Mouse (Mus musculus): ENCODE data around the gene Map3k4. TPM values are rescaled to one million over a fixed set of nuclear protein-coding genes. Genes with fewer than 3 reads are reported as not detected.

Gene Map3k4
- polyA plus RNA-seq, 1 experiment from 2014 or later, result 29.2 TPM

- Histone ChIP-seq H3K36me3 (ENCODE audit: control insufficient read depth, insufficient read depth, low read length) (peaks cover 83% of the 10 kb centered on the region), H3K27me3 (replicated peaks; ENCODE audit: control insufficient read depth, insufficient read depth, low read length) (no peaks in the 10 kb centered on the region), H3K4me2 (ENCODE audit: low read length) (no peak overlapping the region), H3K27ac (ENCODE audit: low read depth, low read length) (no peak overlapping the region), H3K4me1 (ENCODE audit: control insufficient read depth, insufficient read depth, low read length) (0 out of 2 replicates have a peak, but pooled peaks cover 3% of the 10 kb centered on the region), H3K9me3 (replicated peaks; ENCODE audit: control insufficient read depth, low read length) (no peaks in the 10 kb centered on the region), H3K9ac (ENCODE audit: low read length) (no peak overlapping the region), H3K4me3 (ENCODE audit: low read depth, low read length) (no peak overlapping the region)
- 79% methylated on average over 6 of the region's 6 CpGs for WGBS
- DNase-seq (ENCODE audit: low spot score) (no peak), ATAC-seq (no peak)
Measured at GRCm38 (mm10) chr17:12216224-12216623, 102.4 kb downstream of the Map3k4 start.

DNA sequence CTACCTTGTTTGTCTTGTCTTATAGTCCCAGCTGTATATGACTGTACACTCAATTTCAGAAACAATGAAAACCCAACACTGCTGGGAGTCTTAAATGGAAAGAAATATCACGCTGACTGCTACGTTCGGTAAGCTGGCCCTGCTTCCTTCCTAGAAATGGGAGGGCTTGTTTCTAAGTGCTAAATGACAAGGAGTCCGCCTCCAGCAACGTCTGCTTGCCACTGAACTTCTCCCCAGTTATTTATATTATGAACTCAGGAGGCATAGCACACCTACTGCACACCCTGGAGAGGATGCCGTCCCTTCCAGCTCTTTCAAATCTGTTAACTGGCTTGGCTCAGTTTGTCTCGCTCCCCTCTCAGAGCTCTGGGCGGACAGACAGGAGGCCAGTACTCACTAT is 105.2 kb downstream of the Map3k4 start:
- DNase-seq (ENCODE audit: low spot score) (no peak), ATAC-seq (no peak)
- H3K27me3 ChIP-seq (replicated peaks; ENCODE audit: control insufficient read depth, insufficient read depth, low read length), result no peaks in the 10 kb centered on the region
- 91% methylated on average over 8 of the region's 8 CpGs for WGBS
- H3K4me3 ChIP-seq (ENCODE audit: low read depth, low read length), result no peak overlapping the region
- 0 out of 2 replicates have a peak, but pooled peaks cover 3% of the 10 kb centered on the region for H3K4me1 ChIP-seq (ENCODE audit: control insufficient read depth, insufficient read depth, low read length)
- H3K9me3 ChIP-seq (replicated peaks; ENCODE audit: control insufficient read depth, low read length), result no peaks in the 10 kb centered on the region
- no peak overlapping the region for H3K4me2 ChIP-seq (ENCODE audit: low read length)
- H3K9ac ChIP-seq (ENCODE audit: low read length), result no peak overlapping the region
- H3K27ac ChIP-seq (ENCODE audit: low read depth, low read length), result no peak overlapping the region
- peaks cover 55% of the 10 kb centered on the region for H3K36me3 ChIP-seq (ENCODE audit: control insufficient read depth, insufficient read depth, low read length)

GRCm38 (mm10) chr17:12212341-12212740 is 106.3 kb downstream of the Map3k4 start:
- peak; percentile 74 for ATAC-seq

DNA sequence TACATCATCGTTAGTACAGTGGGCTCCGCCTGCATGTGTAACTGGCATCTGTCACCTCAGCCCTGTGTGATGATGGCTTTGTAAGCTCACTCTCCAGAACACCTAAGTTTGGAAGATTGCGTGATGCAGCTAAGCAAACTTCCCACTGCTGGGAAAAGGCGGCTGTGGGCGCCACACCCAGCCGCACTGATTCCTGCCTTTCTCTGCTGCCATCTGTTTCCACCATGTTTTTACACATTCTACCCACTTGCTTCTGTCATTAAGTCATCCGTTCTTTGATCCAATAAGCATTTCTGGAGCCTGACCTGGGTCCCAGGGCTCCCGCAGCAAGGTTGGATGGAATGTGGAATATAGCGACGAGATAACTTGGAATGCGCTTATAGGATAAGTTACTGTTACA is 106.7 kb downstream of the Map3k4 start:
- no peaks in the 10 kb centered on the region for H3K27me3 ChIP-seq (replicated peaks; ENCODE audit: control insufficient read depth, insufficient read depth, low read length)
- H3K4me3 ChIP-seq (ENCODE audit: low read depth, low read length), result no peak overlapping the region
- ATAC-seq, result no peak
- no peak for DNase-seq (ENCODE audit: low spot score)
- H3K9me3 ChIP-seq (replicated peaks; ENCODE audit: control insufficient read depth, low read length), result no peaks in the 10 kb centered on the region
- 87% methylated on average over 11 of the region's 11 CpGs for WGBS
- no peak overlapping the region; the same call in 1 of the 2 replicates for H3K27ac ChIP-seq (ENCODE audit: low read depth, low read length)
- peaks cover 9% of the 10 kb centered on the region for H3K4me1 ChIP-seq (ENCODE audit: control insufficient read depth, insufficient read depth, low read length)
- H3K36me3 ChIP-seq (ENCODE audit: control insufficient read depth, insufficient read depth, low read length), result peaks cover 39% of the 10 kb centered on the region
- H3K4me2 ChIP-seq (ENCODE audit: low read length), result no peak overlapping the region
- no peak overlapping the region for H3K9ac ChIP-seq (ENCODE audit: low read length)

More at GRCm38 (mm10) chr17:12212341-12212740, 106.3 kb downstream of the Map3k4 start:
- H3K9ac ChIP-seq (ENCODE audit: low read length), result no peak overlapping the region
- peaks cover 44% of the 10 kb centered on the region for H3K36me3 ChIP-seq (ENCODE audit: control insufficient read depth, insufficient read depth, low read length)
- WGBS, result 52% methylated on average over 6 of the region's 6 CpGs
- H3K9me3 ChIP-seq (replicated peaks; ENCODE audit: control insufficient read depth, low read length), result no peaks in the 10 kb centered on the region
- peak; percentile 84 for DNase-seq (ENCODE audit: low spot score)
- H3K27ac ChIP-seq (ENCODE audit: low read depth, low read length), result no peak overlapping the region; the same call in 1 of the 2 replicates
- peaks cover 5% of the 10 kb centered on the region; the same call in 1 of the 2 replicates for H3K4me1 ChIP-seq (ENCODE audit: control insufficient read depth, insufficient read depth, low read length)
- no peaks in the 10 kb centered on the region for H3K27me3 ChIP-seq (replicated peaks; ENCODE audit: control insufficient read depth, insufficient read depth, low read length)
- H3K4me2 ChIP-seq (ENCODE audit: low read length), result no peak overlapping the region
- H3K4me3 ChIP-seq (ENCODE audit: low read depth, low read length), result no peak overlapping the region

DNA sequence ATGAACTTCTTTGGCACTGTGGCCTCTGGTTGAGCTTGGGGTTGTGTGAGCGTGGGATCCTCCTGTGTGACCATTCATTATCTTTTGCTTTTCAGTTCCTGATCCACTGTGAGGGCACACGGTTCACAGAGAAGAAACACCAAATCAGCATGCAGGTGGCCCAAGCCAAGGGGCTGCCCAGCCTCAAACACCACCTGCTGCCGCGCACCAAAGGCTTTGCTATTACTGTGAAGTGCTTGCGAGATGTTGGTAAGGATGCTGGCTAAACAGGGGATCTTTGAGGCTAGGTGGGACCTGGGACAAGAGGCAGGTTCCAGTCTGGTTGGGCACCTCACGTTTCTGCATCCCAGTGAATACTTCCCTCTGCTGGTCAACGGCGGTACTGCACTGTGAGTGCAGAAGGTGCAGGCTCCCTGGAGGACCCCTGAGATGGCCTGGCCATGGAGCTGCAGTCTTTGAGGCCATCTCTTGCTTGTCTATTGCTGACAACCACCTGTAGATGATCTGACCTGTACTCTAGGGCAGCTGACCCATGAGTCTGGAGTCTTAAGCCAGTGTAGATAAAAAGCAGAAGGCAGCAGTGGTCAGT is 108.0 kb downstream of the Map3k4 start:
- Histone ChIP-seq H3K9ac (ENCODE audit: low read length) (no peak overlapping the region), H3K4me3 (ENCODE audit: low read depth, low read length) (no peak overlapping the region), H3K9me3 (replicated peaks; ENCODE audit: control insufficient read depth, low read length) (no peaks in the 10 kb centered on the region), H3K4me2 (ENCODE audit: low read length) (no peak overlapping the region), H3K27me3 (replicated peaks; ENCODE audit: control insufficient read depth, insufficient read depth, low read length) (no peaks in the 10 kb centered on the region), H3K4me1 (ENCODE audit: control insufficient read depth, insufficient read depth, low read length) (peaks cover 15% of the 10 kb centered on the region), H3K27ac (ENCODE audit: low read depth, low read length) (no peak overlapping the region), H3K36me3 (ENCODE audit: control insufficient read depth, insufficient read depth, low read length) (peaks cover 28% of the 10 kb centered on the region)
- ATAC-seq (peak; percentile 56), DNase-seq (ENCODE audit: low spot score) (peak; percentile 85)
- 31% methylated on average over 8 of the region's 8 CpGs for WGBS

- Histone ChIP-seq H3K9me3 (replicated peaks; ENCODE audit: control insufficient read depth, low read length) (no peaks in the 10 kb centered on the region), H3K4me1 (ENCODE audit: control insufficient read depth, insufficient read depth, low read length) (peaks cover 23% of the 10 kb centered on the region), H3K4me2 (ENCODE audit: low read length) (no peak overlapping the region), H3K9ac (ENCODE audit: low read length) (no peak overlapping the region), H3K27ac (ENCODE audit: low read depth, low read length) (no peak overlapping the region), H3K27me3 (replicated peaks; ENCODE audit: control insufficient read depth, insufficient read depth, low read length) (no peaks in the 10 kb centered on the region), H3K4me3 (ENCODE audit: low read depth, low read length) (no peak overlapping the region), H3K36me3 (ENCODE audit: control insufficient read depth, insufficient read depth, low read length) (peaks cover 17% of the 10 kb centered on the region)
- ATAC-seq (no peak), DNase-seq (ENCODE audit: low spot score) (no peak)
- 89% methylated on average over 4 of the region's 4 CpGs for WGBS
Measured at GRCm38 (mm10) chr17:12209481-12209880, 109.1 kb downstream of the Map3k4 start.

DNA sequence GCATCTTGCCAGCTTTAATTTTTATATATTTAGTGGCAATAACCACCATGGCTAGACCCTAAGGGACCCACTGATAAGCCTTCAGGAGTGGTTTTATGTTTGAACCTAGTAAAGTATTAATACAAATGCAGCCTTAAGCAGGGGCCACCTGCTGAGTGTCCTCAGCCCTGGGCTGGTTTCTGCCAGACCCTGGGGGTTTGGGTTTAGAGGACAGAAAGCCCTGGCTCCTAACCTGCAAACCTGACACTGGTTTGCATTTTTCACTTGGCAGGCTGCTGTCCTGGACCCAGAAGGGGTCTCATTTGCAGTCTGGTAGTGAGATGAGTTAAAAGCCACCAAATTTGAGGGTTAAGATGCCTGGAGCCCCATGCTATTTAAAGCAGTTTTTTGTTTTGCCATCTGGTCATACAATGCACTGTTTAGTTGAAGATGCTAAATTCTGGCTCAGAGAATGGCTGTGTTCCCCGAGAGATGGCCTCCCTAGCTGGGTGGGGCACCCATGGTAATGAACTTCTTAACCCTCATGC is 111.5 kb downstream of the Map3k4 start:
- Histone ChIP-seq H3K4me3 (ENCODE audit: low read depth, low read length) (no peak overlapping the region), H3K27ac (ENCODE audit: low read depth, low read length) (no peak overlapping the region), H3K27me3 (replicated peaks; ENCODE audit: control insufficient read depth, insufficient read depth, low read length) (no peaks in the 10 kb centered on the region), H3K4me1 (ENCODE audit: control insufficient read depth, insufficient read depth, low read length) (peaks cover 34% of the 10 kb centered on the region), H3K9me3 (replicated peaks; ENCODE audit: control insufficient read depth, low read length) (no peaks in the 10 kb centered on the region), H3K9ac (ENCODE audit: low read length) (no peak overlapping the region), H3K36me3 (ENCODE audit: control insufficient read depth, insufficient read depth, low read length) (peaks cover 3% of the 10 kb centered on the region; the same call in 1 of the 2 replicates), H3K4me2 (ENCODE audit: low read length) (no peak overlapping the region)
- peak; percentile 47 for DNase-seq (ENCODE audit: low spot score)
- no peak for ATAC-seq
- WGBS, result 6% methylated on average over 1 of the region's 1 CpGs

DNA sequence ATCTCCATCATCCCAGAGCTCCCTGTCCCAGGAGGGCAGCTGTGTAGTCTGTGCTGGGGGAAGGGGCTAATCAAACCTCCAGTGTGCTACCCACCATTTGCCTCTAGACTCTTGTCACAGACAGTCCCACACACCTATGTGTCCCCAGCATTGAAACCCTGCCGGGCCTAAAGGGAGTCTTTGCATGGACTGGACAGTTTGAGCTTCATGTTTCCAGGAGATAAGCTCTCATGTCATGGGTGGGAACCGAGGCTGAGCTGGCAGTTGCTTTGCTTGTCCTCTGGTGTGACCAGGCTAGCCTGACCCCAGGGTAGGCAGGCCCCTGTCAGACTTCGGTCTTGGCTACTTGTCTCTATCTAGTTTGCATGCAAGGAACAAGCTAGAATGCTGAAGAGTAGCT is 112.3 kb downstream of the Map3k4 start:
- Histone ChIP-seq H3K9me3 (replicated peaks; ENCODE audit: control insufficient read depth, low read length) (no peaks in the 10 kb centered on the region), H3K27ac (ENCODE audit: low read depth, low read length) (no peak overlapping the region), H3K4me1 (ENCODE audit: control insufficient read depth, insufficient read depth, low read length) (peaks cover 32% of the 10 kb centered on the region), H3K9ac (ENCODE audit: low read length) (no peak overlapping the region), H3K36me3 (ENCODE audit: control insufficient read depth, insufficient read depth, low read length) (no peaks in the 10 kb centered on the region), H3K4me3 (ENCODE audit: low read depth, low read length) (no peak overlapping the region), H3K4me2 (ENCODE audit: low read length) (no peak overlapping the region), H3K27me3 (replicated peaks; ENCODE audit: control insufficient read depth, insufficient read depth, low read length) (no peaks in the 10 kb centered on the region)
- ATAC-seq (no peak), DNase-seq (ENCODE audit: low spot score) (no peak)
- 84% methylated on average over 3 of the region's 3 CpGs for WGBS

DNA sequence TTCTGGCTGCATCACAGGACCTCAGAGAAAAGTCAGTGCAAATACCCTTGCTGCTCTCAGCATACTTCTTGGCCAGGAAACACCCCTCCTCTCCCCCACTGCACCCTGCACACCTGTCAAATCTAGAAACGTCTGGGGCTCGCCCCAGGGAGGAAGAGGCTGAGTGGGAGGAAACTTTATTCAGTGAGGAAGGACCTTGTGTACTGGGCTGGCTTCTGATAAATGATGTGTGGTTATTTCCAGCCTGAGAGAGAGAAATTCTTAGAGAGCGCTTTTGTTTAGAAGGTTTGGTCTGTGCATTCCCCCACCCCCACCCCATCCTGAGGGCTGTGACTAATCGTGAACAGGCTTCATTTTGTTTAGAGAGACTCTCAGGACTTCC is 112.9 kb downstream of the Map3k4 start:
- WGBS, result 38% methylated on average over 4 of the region's 4 CpGs
- ATAC-seq, result no peak
- Histone ChIP-seq H3K4me2 (ENCODE audit: low read length) (no peak overlapping the region), H3K4me3 (ENCODE audit: low read depth, low read length) (no peak overlapping the region), H3K27ac (ENCODE audit: low read depth, low read length) (0 out of 2 replicates have a peak overlapping the region, but pooled peaks have one; percentile 4), H3K9ac (ENCODE audit: low read length) (no peak overlapping the region), H3K9me3 (replicated peaks; ENCODE audit: control insufficient read depth, low read length) (no peaks in the 10 kb centered on the region), H3K27me3 (replicated peaks; ENCODE audit: control insufficient read depth, insufficient read depth, low read length) (no peaks in the 10 kb centered on the region), H3K36me3 (ENCODE audit: control insufficient read depth, insufficient read depth, low read length) (no peaks in the 10 kb centered on the region), H3K4me1 (ENCODE audit: control insufficient read depth, insufficient read depth, low read length) (peaks cover 32% of the 10 kb centered on the region)
- no peak for DNase-seq (ENCODE audit: low spot score)

Data from forebrain, embryonic 14.5 days (tissue).